Mouse (Mus musculus): ENCODE measurements around the gene Gm49027.
"Not testable (repeated sequence)": the region's sequence is repeated elsewhere in the genome, so short reads cannot be mapped to it uniquely, and the experiment has no call there.

Gm49027 gene

DNA sequence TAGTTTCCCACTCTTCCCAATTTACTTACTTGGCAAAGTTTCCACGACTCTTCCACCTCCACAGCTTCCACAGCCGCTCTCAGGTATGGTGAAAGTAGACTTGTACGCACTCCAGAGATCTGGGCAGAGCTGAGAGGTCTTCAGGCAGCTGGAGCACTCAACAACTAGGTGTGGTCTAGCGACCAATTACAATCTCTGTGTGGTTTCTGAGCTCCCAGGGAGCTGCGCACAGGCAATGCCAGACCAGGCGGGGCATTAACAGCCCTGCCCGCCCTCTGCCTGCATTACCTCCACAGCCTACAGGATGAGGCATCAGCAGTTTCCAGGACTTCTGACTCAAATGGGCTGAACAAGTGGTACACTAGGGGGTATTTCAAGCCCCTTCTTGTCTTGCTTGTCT, at the start of gene Gm49027:
Gm49027 (minus strand) TSS at position 208 of the 400 bp plus-strand sequence.
- no peak for DNase-seq (ENCODE audit: low read depth, low spot score)

- DNase-seq (ENCODE audit: low read depth, low spot score): no peak
Observed at GRCm38 (mm10) chr5:123573362-123573761, 48.1 kb upstream of the Gm49027 start.

DNA sequence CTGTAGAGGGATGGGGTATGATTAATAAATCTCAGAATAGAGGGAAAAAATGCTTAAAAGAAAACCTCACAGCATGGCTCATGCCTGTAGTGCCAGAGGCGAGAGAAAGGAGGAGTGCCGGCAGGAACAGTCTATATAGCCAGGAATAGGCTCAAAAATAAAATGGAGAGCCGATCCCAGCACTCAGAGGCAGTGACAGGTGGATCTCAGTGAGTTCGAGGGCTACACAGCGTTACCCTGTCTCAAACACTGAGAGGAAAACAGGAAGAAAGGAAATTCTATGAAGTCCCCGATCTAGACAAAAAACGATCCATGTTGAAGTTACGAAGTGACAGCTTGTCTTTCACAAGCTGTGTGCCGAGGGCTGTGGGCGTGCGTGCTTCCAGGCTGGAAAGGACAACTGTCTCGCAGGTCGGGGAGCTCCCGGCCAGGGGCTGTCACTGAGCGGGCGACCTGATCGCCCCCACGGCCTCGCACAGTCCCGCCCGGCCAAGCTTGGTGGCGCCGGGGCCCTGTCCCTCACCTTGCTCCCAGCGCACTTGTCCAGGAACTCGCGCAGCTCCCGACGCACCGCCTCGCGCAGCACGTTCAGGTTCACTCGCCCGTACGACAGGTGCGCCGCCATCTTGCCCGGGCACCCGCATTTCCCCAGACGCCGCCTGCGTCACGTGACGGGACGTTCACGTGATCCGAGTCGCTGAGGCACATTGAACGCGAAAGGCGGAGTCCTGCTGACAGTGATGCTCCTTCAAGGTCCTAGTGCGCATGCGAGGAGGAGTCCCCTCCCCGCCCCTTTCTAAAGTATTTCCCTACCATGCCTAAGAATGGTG, 47.3 kb upstream of the Gm49027 start, which contains the start of gene Vps33a:
Vps33a (minus strand) TSS at position 682 of the 830 bp plus-strand sequence.
- peak; percentile 98 for DNase-seq (ENCODE audit: low read depth, low spot score)

GRCm38 (mm10) chr5:123561128-123561527, 35.8 kb upstream of the Gm49027 start:
- DNase-seq (ENCODE audit: low read depth, low spot score): no peak

- no peak for DNase-seq (ENCODE audit: low read depth, low spot score)
Observed at GRCm38 (mm10) chr5:123559588-123559987, 34.3 kb upstream of the Gm49027 start.

GRCm38 (mm10) chr5:123556451-123556850, 31.2 kb upstream of the Gm49027 start:
- DNase-seq (ENCODE audit: low read depth, low spot score): no peak

- DNase-seq (ENCODE audit: low read depth, low spot score): no peak
Observed at GRCm38 (mm10) chr5:123555693-123556092, 30.4 kb upstream of the Gm49027 start.

DNA sequence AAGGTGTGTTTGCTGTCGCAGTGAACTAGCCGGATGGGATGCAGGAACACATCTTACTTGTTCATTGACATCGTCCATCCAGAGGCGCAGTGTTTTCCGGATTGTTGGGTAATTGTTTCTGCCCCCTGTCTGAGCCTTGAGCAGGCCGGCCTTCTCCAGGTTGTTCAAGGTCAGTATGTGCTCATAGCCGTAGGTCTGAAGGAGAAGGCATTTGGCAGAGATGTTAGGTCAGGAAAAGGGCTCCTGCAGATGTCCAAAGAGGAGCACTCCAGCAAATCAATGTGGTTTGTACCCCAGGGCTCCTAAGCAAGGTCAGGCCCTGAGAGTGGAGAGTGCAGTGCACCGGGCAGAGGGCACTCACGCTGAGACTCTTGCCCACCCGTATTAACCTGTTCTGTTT, 8.5 kb upstream of the Gm49027 start:
- DNase-seq (ENCODE audit: low read depth, low spot score): no peak

- DNase-seq (ENCODE audit: low read depth, low spot score): no peak
Observed at GRCm38 (mm10) chr5:123530056-123530455, 4.8 kb upstream of the Gm49027 start.

DNA sequence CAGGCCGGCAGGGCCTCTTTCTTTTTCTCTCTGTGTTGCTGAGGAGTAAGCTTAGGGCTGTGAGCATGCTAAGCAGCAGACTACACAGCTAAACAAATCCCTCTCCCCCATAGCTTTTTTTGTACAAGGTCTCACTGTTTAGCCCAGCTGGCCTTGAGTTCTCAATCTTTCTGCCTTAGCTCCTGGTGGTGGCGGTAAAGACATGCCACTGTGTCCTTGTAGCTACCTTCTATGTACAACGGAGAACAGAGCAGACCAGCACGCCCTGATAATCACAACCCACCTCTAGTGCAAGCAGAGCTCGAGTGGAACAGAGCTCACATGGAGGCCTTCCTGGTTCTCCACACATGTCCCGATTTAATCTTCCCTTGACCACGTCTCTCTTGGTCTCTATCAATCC, 3.4 kb upstream of the Gm49027 start:
- DNase-seq (ENCODE audit: low read depth, low spot score): no peak

DNA sequence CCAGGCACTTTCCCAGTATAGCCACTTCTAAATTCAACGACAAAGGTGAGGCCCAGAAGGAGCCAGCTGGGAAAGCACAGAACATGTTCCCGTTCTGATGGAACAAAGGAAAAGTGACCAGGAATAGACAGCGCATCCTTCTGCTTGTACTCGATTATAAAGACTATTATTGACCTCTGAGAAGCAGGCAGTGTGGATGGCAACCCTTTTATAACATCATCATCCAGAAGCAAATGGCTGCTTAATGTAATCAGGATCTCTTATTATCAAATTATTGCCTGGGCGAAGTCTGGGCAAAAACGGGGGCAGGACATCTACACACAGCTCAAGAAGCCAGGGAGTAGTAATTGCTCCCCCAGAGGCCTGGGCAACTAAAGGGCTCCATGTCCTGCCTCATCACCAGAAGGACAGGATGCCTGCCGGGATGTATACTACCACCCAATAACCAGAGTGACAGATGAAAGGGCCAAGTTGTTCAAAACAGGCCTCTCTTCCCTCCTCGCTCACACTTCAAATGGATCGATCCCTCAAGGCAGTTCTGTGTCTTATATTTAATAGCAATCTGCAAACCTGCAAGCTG, 718 bp upstream of the Gm49027 start:
- no peak for DNase-seq (ENCODE audit: low read depth, low spot score)

- peak; percentile 56 for DNase-seq (ENCODE audit: low read depth, low spot score)
Observed at GRCm38 (mm10) chr5:123524393-123524750, 916 bp downstream of the Gm49027 start.

DNA sequence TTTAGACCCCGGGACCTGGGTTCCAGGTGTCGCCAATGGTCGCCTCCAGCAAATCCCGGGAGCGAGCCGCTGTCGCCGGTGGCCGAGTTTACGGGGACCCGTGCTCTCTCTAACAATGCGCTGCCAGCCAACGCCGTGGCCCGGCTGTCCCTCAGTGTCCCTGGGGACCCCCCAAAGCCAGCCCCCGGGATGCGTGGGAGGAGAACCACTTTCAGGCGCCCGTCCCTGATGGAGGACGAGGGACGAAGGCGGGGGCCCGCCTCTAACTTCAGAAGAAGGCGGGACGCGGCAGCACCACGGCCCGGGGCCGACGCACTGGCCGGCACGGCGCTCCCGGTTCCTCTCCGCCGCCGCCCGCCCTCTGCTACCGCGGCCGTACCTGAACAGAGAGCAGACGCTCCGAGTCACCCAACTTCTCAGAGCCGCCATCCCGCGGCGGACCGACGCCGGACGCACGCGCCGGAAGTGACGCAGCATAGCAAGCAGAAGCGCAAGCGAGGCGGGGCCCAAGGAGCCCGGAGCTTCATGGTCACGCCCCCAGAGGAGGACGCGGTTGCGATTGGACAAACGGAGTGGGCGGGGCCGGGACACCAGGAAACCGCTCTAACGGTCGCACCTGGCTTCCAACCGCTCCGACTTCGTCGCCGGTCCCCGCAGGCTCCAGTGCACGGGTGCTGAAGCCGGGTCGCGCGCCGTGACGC, 1.4 kb downstream of the Gm49027 start, which contains the start of gene Diablo:
Diablo (minus strand) TSS at position 485 of the 701 bp plus-strand sequence.
- DNase-seq (ENCODE audit: low read depth, low spot score): peak; percentile 93

DNA sequence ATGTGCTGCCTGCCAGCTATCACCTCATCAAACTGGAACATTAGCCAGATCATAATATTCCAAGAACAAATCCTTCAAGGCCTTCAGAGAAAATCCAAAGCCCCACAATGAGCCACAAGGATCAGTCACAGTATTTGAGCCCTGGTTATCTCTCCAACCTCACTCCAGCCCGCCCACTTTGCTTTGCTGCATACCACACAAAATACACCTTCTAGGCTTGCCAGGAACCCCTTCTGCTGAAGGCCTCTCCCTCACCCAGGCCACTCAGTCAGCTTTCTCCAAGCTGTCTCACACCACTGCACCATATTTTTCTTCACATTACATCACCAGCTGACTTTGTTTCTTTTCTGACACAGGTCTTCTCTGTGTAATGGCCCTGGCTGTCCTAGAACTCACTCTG, 3.1 kb downstream of the Gm49027 start:
- no peak for DNase-seq (ENCODE audit: low read depth, low spot score)

- DNase-seq (ENCODE audit: low read depth, low spot score): no peak
Observed at GRCm38 (mm10) chr5:123521621-123522020, 3.7 kb downstream of the Gm49027 start.

- no peak for DNase-seq (ENCODE audit: low read depth, low spot score)
Observed at GRCm38 (mm10) chr5:123520666-123521065, 4.6 kb downstream of the Gm49027 start.

DNA sequence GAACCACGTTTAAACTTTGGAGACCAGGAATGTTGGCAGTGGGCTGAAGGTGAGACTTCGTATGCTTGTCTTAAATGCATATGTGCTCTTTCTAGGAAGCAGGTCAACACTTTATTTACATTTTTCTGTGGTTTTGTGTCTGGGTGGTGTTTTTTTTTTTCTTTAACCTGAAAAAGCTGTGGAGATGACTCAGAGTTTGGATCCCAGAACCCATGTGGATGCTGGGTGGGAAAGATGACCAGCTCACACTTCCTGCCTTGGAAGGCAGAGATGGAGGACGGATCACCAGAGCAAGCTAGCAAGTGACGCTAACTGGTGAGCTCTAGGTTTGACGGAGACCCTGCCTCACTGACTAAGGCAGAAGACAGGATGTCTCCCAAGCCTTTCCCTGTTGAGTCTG, 10.4 kb downstream of the Gm49027 start:
- no peak for DNase-seq (ENCODE audit: low read depth, low spot score)

- DNase-seq (ENCODE audit: low read depth, low spot score): no peak
Observed at GRCm38 (mm10) chr5:123512102-123512501, 13.2 kb downstream of the Gm49027 start.

DNA sequence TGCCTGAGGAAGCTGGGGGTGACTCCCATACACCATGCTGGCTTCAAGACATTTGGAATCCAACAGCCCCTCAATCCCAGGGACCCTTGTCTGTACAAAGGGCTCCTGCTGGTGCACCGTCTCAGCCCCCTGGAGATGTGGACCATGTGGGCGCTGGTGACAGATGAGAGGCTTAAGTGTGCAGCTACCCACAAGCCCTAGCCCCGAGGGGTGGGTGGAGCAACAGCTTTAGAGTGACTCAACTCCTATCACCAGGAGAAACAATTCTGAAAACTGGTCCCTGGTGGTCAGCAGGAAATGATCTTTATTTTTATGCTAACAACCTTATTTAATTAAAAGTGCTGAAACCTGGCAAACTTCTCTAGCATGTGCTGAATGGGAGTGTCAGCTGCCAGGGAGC, 13.9 kb downstream of the Gm49027 start:
- DNase-seq (ENCODE audit: low read depth, low spot score): not testable (repeated sequence)

DNA sequence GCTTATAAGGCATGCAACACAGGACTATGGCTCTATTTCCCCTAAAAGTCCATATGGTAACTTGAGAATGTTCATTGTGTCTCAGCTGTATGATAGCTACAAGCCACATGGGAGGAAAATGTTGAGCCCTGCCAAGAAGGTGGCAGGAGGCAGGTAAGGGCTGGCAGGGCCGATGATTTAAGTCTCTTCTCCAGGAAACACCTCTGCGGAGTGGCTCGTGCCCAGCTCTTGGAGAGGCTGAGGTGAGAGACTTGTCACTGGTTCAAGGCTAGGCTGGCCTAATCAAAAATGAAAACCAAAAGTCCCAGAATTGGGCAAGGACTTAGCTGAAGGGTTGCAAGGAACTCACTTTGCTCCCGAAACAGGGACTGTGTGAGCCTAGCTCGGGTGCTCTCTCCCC, 15.1 kb downstream of the Gm49027 start, which contains the start of gene B3gnt4:
B3gnt4 (plus strand) TSS at position 301 of the 400 bp plus-strand sequence.
- DNase-seq (ENCODE audit: low read depth, low spot score): no peak

DNA sequence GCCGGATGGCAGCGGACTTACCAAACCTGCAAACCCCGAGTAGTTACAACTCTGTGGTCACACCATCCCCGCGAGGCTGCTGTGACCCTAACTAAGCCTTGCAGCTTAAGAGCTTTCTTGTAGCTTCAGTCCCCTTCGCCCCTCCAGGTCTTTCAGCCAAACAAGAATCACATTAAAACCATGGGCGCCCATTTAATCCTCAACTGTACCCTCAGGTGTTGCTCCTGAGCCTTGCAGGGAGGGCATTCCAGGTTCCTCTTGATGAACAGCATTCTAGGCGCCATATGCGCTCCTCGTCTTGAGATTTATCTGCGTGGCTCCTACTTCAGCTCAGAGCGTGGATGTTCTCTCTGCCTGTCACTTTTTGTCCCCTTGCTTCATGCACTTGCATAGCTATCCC, 16.4 kb downstream of the Gm49027 start:
- DNase-seq (ENCODE audit: low read depth, low spot score): no peak
